Mouse (Mus musculus) midbrain, embryonic 11.5 days (tissue): Measurements from ENCODE around the gene Nfe2l2. TPM values are rescaled to one million over a fixed set of nuclear protein-coding genes. Genes with fewer than 3 reads are reported as not detected.

Experiments
- ATAC-seq: fragments of 200-750 bp; cut with Nextera tagmentation; 2 replicates; pipeline ENCODE4 v1.8.0; 2017; ENCODE audit warnings: moderate TSS enrichment, moderate library complexity; ENCODE audit not compliant: low FRiP score
- DNase-seq: peaks from one replicate; pipeline ENCODE4 v3.0.0; 2015; ENCODE audit warnings: low spot score; ENCODE audit errors: missing footprints
- H3K27ac ChIP-seq: fragments of 300-500 bp; sonication (generic); 2 replicates; pipeline ENCODE4 v1.5.1; 2014; ENCODE audit warnings: low read depth, low read length
- H3K27me3 ChIP-seq: fragments of 300-500 bp; sonication (generic); 2 replicates; pipeline ENCODE4 v1.6.1; 2014; ENCODE audit warnings: mild to moderate bottlenecking, low read length, moderate library complexity, mixed read lengths; ENCODE audit not compliant: control insufficient read depth, insufficient read depth
- H3K36me3 ChIP-seq: fragments of 300-500 bp; sonication (generic); 2 replicates; pipeline ENCODE4 v1.6.1; 2014; ENCODE audit warnings: mild to moderate bottlenecking, low read length, moderate library complexity, mixed read lengths; ENCODE audit not compliant: control insufficient read depth, insufficient read depth
- H3K4me1 ChIP-seq: fragments of 300-500 bp; sonication (generic); 2 replicates; pipeline ENCODE4 v1.6.1; 2014; ENCODE audit warnings: low read length; ENCODE audit not compliant: control insufficient read depth, insufficient read depth
- H3K4me2 ChIP-seq: fragments of 300-500 bp; sonication (generic); 2 replicates; pipeline ENCODE4 v1.6.1; 2014; ENCODE audit warnings: mild to moderate bottlenecking, moderate library complexity
- H3K4me3 ChIP-seq: fragments of 300-500 bp; sonication (generic); 2 replicates; pipeline ENCODE4 v1.5.1; 2014; ENCODE audit warnings: low read depth, low read length
- H3K9ac ChIP-seq: fragments of 300-500 bp; sonication (generic); 2 replicates; pipeline ENCODE4 v1.6.1; 2014; ENCODE audit warnings: low read length
- H3K9me3 ChIP-seq: fragments of 300-500 bp; sonication (generic); 2 replicates; pipeline ENCODE4 v1.6.1; 2016; ENCODE audit warnings: low read length; ENCODE audit not compliant: control insufficient read depth
- WGBS: fragments of 180-500 bp; shearing (Covaris S2); extraction: QIAGEN DNeasy Blood & Tissue Kit; methylation state at CpG from one replicate; pipeline ENCODE4 v1.1.7; 2014; 5-methylcytosine and 5-hydroxymethylcytosine counted together
- polyA plus RNA-seq: library from polyadenylated mRNA; unstranded; fragments of >200 nt; fragmentation: Nextera tagmentation; extraction: Ambion mirVana; gene quantifications from 2 replicates; pipeline ENCODE4 v1.2.1, GENCODE M21; 2014

Nfe2l2 gene
- polyA plus RNA-seq, 1 experiment from 2014 or later: 27.0 TPM

DNA sequence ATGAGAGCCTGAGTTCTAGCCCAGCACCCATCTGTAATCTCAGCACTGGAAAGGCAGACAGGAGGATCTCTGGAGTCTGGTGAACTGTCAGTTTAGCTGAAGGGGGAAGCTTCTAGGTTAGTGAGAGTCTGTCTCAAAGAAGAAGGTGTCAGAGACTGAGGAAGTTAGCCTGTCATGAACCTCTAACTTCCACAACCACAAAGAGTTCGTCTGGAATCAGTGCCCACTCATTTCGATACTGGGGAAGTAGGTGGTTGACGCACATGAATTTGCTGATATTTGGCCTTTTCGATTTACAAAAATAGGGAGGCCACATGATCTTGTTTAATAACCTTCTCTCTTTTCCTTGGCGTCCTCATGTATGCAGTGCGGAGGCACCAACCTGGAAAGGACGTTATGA is 28.7 kb upstream of the Nfe2l2 start:
- Histone ChIP-seq H3K27ac (no peak overlapping the region), H3K27me3 (no peaks in the 10 kb centered on the region), H3K9me3 (no peaks in the 10 kb centered on the region), H3K9ac (no peak overlapping the region), H3K4me1 (no peaks in the 10 kb centered on the region), H3K4me2 (no peak overlapping the region), H3K36me3 (no peaks in the 10 kb centered on the region), H3K4me3 (no peak overlapping the region)
- DNase-seq: no peak
- 90% methylated on average over 7 of the region's 7 CpGs for WGBS
- ATAC-seq: no peak

DNA sequence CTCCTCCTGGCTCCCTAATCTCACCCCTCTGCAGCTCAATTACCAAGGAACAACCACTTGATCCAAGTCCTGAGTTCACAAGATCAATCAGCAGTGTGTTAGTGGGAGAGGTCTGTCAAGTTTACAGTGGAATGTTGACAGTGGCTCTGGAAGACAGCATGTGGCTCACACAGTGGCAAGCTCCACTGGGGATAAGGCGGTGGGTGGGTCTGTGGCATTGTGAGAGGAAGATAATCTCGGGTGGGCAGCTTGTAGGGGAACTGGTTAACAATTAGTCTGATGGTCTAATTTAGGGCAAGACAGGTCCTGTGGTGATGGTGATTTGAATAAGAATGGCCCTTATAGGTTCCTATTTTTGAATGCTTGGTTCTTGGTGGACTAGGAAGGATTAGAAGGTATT is 27.5 kb upstream of the Nfe2l2 start:
- Histone ChIP-seq H3K27me3 (no peaks in the 10 kb centered on the region), H3K9me3 (no peaks in the 10 kb centered on the region), H3K9ac (no peak overlapping the region), H3K4me2 (no peak overlapping the region), H3K27ac (no peak overlapping the region), H3K36me3 (no peaks in the 10 kb centered on the region), H3K4me1 (no peaks in the 10 kb centered on the region), H3K4me3 (no peak overlapping the region)
- ATAC-seq: no peak
- DNase-seq: no peak
- WGBS: 46% methylated on average over 2 of the region's 2 CpGs

DNA sequence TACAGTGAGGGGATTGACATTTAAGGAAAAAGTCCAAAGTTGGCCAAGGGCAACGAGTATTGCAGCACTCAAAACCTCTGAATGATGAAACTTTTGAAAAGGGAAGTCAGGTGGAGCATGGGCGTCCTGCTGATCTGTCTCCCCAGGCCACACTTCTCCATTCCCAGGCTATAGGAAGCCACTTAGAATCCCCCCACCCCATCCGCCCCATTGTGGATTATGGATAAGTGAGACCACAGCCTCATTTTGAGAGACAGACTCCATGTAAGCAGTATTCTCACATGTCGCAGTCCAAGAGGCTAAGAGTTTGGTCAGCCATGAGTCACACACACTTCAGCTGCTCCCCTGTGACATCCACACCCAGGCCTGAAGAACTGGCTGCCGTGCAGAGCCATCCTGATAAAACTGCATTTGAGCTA is 26.8 kb upstream of the Nfe2l2 start:
- Histone ChIP-seq H3K4me3 (no peak overlapping the region), H3K27me3 (no peaks in the 10 kb centered on the region), H3K4me2 (no peak overlapping the region), H3K9ac (no peak overlapping the region), H3K9me3 (no peaks in the 10 kb centered on the region), H3K4me1 (no peaks in the 10 kb centered on the region), H3K27ac (no peak overlapping the region), H3K36me3 (no peaks in the 10 kb centered on the region)
- DNase-seq (no peak), ATAC-seq (no peak)
- 87% methylated on average over 5 of the region's 5 CpGs for WGBS

DNA sequence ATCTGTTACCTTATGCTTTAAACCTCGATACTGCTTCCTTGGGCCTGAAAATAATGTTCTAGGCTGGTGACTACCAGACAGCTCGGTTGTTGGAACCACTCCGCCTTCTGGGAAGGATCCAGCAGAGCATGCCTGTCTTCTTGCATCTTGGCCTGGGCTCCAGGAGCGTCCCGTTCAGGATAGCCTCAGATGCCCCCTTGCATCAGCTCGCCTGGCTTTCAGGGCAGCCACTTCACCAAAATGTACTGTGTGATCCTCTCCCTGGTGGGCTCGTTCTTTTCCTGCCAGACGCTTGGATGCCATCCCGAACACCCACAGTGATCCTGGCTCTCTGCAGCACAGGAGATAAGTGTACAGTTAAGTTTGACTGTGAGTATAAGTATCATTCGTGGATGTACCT is 25.6 kb upstream of the Nfe2l2 start:
- Histone ChIP-seq H3K9me3 (no peaks in the 10 kb centered on the region), H3K4me2 (no peak overlapping the region), H3K36me3 (no peaks in the 10 kb centered on the region), H3K27ac (no peak overlapping the region), H3K27me3 (no peaks in the 10 kb centered on the region), H3K4me1 (no peaks in the 10 kb centered on the region), H3K4me3 (no peak overlapping the region), H3K9ac (no peak overlapping the region)
- no peak for ATAC-seq
- DNase-seq: no peak
- WGBS: 83% methylated on average over 10 of the region's 10 CpGs

DNA sequence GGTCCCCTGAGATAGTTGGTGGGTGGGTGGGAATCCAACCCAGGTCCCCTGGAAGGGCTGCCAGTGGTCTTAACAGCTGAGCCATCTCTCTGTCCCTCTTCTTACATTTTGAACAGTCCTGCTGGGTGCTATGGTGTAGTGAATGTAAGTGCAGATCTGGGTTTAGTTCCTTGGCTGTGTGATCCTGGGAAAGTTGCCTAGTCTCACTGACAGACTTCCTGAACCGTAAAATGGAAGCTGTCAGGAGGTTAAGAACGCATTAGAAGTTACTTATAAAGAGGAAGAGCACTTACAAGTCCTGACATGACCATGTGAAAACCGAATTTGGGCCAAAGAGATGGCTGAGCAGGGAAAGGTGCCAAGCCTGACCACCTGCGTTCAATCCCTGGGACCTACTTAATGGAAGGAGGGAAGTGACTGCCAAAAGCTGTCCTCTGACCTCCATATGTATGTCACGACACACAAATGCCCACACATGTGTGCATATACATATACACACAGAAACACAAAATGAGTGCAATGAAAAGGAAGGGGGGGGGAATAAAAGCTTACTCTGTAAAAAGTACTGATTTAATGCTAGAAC is 20.5 kb upstream of the Nfe2l2 start:
- H3K27me3 ChIP-seq: no peaks in the 10 kb centered on the region
- 81% methylated on average over 5 of the region's 5 CpGs for WGBS
- H3K4me2 ChIP-seq: no peak overlapping the region
- no peaks in the 10 kb centered on the region for H3K36me3 ChIP-seq
- no peaks in the 10 kb centered on the region for H3K4me1 ChIP-seq
- H3K27ac ChIP-seq: no peak overlapping the region
- H3K9ac ChIP-seq: no peak overlapping the region
- H3K9me3 ChIP-seq: no peaks in the 10 kb centered on the region
- no peak for DNase-seq
- H3K4me3 ChIP-seq: no peak overlapping the region
- no peak for ATAC-seq

DNA sequence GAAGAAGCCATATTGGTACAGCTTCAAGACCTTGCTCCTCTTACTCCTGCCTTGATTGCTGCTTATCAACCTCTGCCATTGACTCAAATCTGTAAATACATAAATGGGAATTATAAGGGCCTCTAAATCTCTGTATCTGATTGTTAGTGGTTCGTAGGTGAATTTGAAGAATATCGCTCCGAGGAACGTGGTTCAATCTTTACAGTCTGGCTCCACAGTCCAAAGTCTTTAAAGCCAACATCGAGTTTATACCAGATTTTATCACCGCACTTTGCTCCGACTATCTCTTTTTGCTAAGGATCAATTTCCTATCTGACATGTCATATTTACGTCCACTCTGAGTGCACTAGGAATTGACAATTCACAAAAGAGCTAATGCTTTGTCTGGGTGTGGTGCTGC is 19.0 kb upstream of the Nfe2l2 start:
- Histone ChIP-seq H3K4me2 (no peak overlapping the region), H3K9ac (no peak overlapping the region)
- WGBS: 92% methylated on average over 8 of the region's 8 CpGs

DNA sequence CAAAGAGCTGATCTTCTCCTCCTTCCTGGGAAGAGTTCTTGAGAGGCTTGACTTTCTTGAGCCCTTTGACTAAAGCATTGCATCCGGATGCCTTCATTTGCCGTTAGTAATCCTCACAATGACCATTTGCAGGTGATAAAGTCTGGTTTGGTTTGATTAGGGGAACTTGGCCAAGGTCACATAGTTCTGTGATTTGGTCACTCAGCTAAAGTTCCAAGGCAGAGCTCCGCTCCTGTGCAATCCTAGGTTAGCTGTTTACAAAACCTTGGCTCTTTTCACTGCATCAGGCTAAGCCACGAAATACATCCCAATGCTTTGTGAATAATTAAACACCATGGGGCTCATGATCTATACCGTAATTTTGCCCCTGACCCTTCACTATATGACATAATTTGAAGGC is 18.5 kb upstream of the Nfe2l2 start:
- Histone ChIP-seq H3K36me3 (no peaks in the 10 kb centered on the region), H3K4me2 (no peak overlapping the region), H3K4me3 (no peak overlapping the region), H3K9ac (no peak overlapping the region), H3K27me3 (no peaks in the 10 kb centered on the region), H3K9me3 (no peaks in the 10 kb centered on the region), H3K4me1 (no peaks in the 10 kb centered on the region), H3K27ac (no peak overlapping the region)
- WGBS: 84% methylated on average over 5 of the region's 5 CpGs
- peak; percentile 60 for DNase-seq
- ATAC-seq: no peak

More for the DNA sequence above, 19.0 kb upstream of the Nfe2l2 start:
- H3K36me3 ChIP-seq: no peaks in the 10 kb centered on the region
- no peaks in the 10 kb centered on the region for H3K4me1 ChIP-seq
- ATAC-seq (no peak), DNase-seq (no peak)
- H3K27ac ChIP-seq: no peak overlapping the region
- H3K27me3 ChIP-seq: no peaks in the 10 kb centered on the region
- H3K9me3 ChIP-seq: no peaks in the 10 kb centered on the region
- H3K4me3 ChIP-seq: no peak overlapping the region

DNA sequence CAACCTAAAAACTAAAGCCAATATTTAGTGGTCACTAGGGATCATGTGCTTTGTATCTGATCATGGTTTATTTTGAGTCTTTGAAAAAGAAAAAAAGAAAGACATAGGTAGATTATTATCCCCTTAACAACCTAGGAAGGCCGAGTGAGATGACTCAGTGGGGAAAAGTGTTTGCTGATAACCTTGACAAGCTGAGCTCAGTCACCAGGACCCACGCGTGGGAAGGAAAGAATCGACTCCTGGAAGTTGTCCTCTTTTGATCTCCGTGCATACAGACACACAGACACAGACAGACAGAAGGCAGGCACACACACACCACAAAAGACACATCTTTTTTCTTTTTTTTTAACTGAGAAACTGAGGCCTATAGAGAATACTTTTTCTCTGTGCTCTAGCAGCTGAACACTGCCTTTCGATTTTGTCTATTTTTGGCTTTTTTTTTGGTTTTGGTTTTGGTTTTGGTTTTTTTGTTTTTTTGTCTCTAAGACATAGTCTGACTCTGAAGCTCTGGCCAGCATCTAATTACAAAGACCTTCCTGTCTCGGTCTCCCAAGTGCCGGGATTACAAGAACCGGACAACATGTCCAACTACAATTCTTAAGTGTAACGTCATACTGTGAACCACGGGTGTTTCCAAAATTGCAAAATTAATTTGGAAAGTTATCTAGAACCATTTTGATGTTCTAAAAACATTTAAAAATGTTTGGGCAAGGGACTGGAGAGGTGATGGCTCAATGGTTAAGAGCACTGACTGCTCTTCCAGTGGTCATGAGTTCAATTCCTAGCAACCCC is 16.0 kb upstream of the Nfe2l2 start:
- Histone ChIP-seq H3K27ac (no peak overlapping the region), H3K27me3 (no peaks in the 10 kb centered on the region), H3K36me3 (no peaks in the 10 kb centered on the region), H3K4me2 (no peak overlapping the region), H3K9me3 (no peaks in the 10 kb centered on the region), H3K4me1 (no peaks in the 10 kb centered on the region; the same call in 1 of the 2 replicates), H3K9ac (no peak overlapping the region), H3K4me3 (no peak overlapping the region)
- ATAC-seq (no peak), DNase-seq (no peak)
- 87% methylated on average over 11 of the region's 11 CpGs for WGBS

DNA sequence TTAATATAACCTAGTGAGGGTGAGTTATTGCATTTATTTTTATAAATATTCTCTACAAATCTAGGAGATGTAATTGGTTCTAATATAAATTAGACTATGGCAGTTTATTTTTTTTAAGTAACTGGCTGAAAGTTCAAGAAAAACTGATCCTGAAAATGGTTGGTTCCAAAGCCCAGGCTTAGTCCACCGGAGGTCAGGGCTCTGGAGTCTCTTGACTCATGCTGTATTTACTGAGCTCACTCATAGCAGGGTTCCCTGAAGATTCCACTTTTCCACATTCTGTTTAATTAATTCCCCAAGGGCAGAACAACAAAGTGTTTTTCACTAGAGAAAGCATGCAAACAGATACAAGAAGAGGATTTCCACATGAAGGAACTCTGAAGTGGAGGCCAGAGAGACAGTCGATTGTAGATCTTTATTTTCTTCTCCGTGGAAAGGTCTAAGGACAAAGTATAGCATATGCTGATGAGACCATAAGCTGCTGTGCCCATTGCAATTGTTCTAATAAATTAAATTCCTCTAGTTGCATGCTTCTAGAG is 15.0 kb upstream of the Nfe2l2 start:
- Histone ChIP-seq H3K9me3 (no peaks in the 10 kb centered on the region), H3K4me2 (no peak overlapping the region), H3K36me3 (no peaks in the 10 kb centered on the region), H3K9ac (no peak overlapping the region), H3K27ac (no peak overlapping the region), H3K27me3 (no peaks in the 10 kb centered on the region), H3K4me1 (no peaks in the 10 kb centered on the region; the same call in 1 of the 2 replicates), H3K4me3 (no peak overlapping the region)
- DNase-seq (peak; percentile 37), ATAC-seq (no peak)
- 75% methylated on average over 3 of the region's 3 CpGs for WGBS
